Mouse (Mus musculus): ENCODE data around the gene Txlnb. TPM values are rescaled to one million over a fixed set of nuclear protein-coding genes. Genes with fewer than 3 reads are reported as not detected.

Gene Txlnb
- total RNA-seq, 1 experiment: 1.8 TPM

GRCm38 (mm10) chr10:17842030-17842429 is 46.0 kb downstream of the Txlnb start:
- Histone ChIP-seq H3K4me1 (ENCODE audit: control insufficient read depth in 2 of 2, insufficient read depth in 2 of 2, low read length in 2 of 2, poor library complexity in 1 of 2) (no peaks in the 10 kb centered on the region), H3K27ac (ENCODE audit: insufficient read depth, low read depth, low read length, poor library complexity, severe bottlenecking) (no peak overlapping the region), H3K9me3 (ENCODE audit: control insufficient read depth, insufficient read depth, low read depth, low read length) (no peaks in the 10 kb centered on the region), H3K9ac (ENCODE audit: insufficient read depth, low read depth, low read length, poor library complexity, severe bottlenecking) (no peak overlapping the region), H3K4me3 (ENCODE audit: insufficient read depth in 1 of 2, low read depth in 1 of 2, low read length in 2 of 2, poor library complexity in 1 of 2, severe bottlenecking in 1 of 2) (no peak overlapping the region), H3K36me3 (ENCODE audit: control insufficient read depth, insufficient read depth, low read length, poor library complexity, severe bottlenecking) (no peaks in the 10 kb centered on the region)
- in situ Hi-C loops (cut with MboI; ENCODE audit: low sequenced_read_pairs in 2 of 2, unreplicated experiment in 2 of 2): no loop called here
- TF ChIP-seq ZNF384 (IDR thresholded peaks at IDR 0.05; ENCODE audit: low read depth, low read length) (no peak), ZC3H11A (IDR thresholded peaks at IDR 0.05; ENCODE audit: borderline replicate concordance, low read depth, low read length) (no peak), CHD2 (IDR thresholded peaks at IDR 0.05; ENCODE audit: low read depth, low read length) (no peak), HCFC1 (IDR thresholded peaks at IDR 0.05; ENCODE audit: borderline replicate concordance, insufficient read depth, low read length) (no peak), MAFK (IDR thresholded peaks at IDR 0.05; ENCODE audit: insufficient read depth, low read depth, low read length) (no peak)
- DNase-seq (ENCODE audit: low read depth, low spot score): no peak

DNA sequence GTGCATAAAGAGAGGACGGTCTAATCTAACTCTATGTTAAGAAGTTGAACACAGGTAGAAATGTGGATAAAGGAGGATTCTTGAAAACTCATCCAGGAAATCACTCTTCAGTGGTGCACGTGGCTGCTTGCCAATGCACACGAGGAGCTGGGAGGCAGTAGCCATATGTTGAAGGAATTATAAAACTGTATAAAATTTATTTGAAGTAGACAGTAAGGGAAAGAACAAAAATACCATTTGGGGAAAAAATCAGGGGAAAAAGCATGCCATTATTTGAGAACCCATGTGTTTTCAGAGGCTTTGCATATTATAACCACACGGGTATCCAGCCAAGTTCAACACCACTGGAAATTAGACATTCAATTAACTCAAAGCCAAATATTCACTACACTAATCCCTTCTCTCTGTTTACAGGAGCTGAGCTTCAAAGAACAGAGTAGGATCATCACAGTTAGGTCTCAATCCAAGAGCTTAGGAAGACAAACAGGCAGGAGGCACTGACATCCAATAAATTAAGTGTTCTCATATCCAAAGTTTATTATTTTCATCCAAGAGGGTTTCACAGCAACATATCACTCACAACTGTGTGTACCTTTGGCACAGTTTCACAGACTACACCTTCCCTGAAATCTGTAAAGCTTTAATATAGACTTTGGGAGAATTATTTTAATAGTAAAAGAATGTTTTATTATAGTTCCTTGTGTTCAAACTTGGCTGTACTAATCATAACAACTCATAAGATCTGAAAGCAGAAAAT is 48.9 kb downstream of the Txlnb start:
- Histone ChIP-seq H3K36me3 (ENCODE audit: control insufficient read depth, insufficient read depth, low read length, poor library complexity, severe bottlenecking) (no peaks in the 10 kb centered on the region), H3K4me3 (ENCODE audit: insufficient read depth in 1 of 2, low read depth in 1 of 2, low read length in 2 of 2, poor library complexity in 1 of 2, severe bottlenecking in 1 of 2) (no peak overlapping the region), H3K9ac (ENCODE audit: insufficient read depth, low read depth, low read length, poor library complexity, severe bottlenecking) (no peak overlapping the region), H3K27ac (ENCODE audit: insufficient read depth, low read depth, low read length, poor library complexity, severe bottlenecking) (no peak overlapping the region), H3K4me1 (ENCODE audit: control insufficient read depth in 2 of 2, insufficient read depth in 2 of 2, low read length in 2 of 2, poor library complexity in 1 of 2) (no peaks in the 10 kb centered on the region), H3K9me3 (ENCODE audit: control insufficient read depth, insufficient read depth, low read depth, low read length) (no peaks in the 10 kb centered on the region)
- TF ChIP-seq MAFK (IDR thresholded peaks at IDR 0.05; ENCODE audit: insufficient read depth, low read depth, low read length): no peak
- TF ChIP-seq CHD2 (IDR thresholded peaks at IDR 0.05; ENCODE audit: low read depth, low read length): no peak
- TF ChIP-seq ZC3H11A (IDR thresholded peaks at IDR 0.05; ENCODE audit: borderline replicate concordance, low read depth, low read length): no peak
- no peak for TF ChIP-seq HCFC1 (IDR thresholded peaks at IDR 0.05; ENCODE audit: borderline replicate concordance, insufficient read depth, low read length)
- TF ChIP-seq ZNF384 (IDR thresholded peaks at IDR 0.05; ENCODE audit: low read depth, low read length): no peak
- DNase-seq (ENCODE audit: low read depth, low spot score): no peak
- in situ Hi-C loops (cut with MboI; ENCODE audit: low sequenced_read_pairs in 2 of 2, unreplicated experiment in 2 of 2): no loop called here

- H3K9me3 ChIP-seq (ENCODE audit: control insufficient read depth, insufficient read depth, low read depth, low read length): no peaks in the 10 kb centered on the region
- DNase-seq (ENCODE audit: low read depth, low spot score): no peak
- H3K9ac ChIP-seq (ENCODE audit: insufficient read depth, low read depth, low read length, poor library complexity, severe bottlenecking): no peak overlapping the region
- H3K36me3 ChIP-seq (ENCODE audit: control insufficient read depth, insufficient read depth, low read length, poor library complexity, severe bottlenecking): no peaks in the 10 kb centered on the region
- no peaks in the 10 kb centered on the region for H3K4me1 ChIP-seq (ENCODE audit: control insufficient read depth in 2 of 2, insufficient read depth in 2 of 2, low read length in 2 of 2, poor library complexity in 1 of 2)
- in situ Hi-C loops (cut with MboI; ENCODE audit: low sequenced_read_pairs in 2 of 2, unreplicated experiment in 2 of 2): no loop called here
- H3K27ac ChIP-seq (ENCODE audit: insufficient read depth, low read depth, low read length, poor library complexity, severe bottlenecking): no peak overlapping the region
- H3K4me3 ChIP-seq (ENCODE audit: insufficient read depth in 1 of 2, low read depth in 1 of 2, low read length in 2 of 2, poor library complexity in 1 of 2, severe bottlenecking in 1 of 2): no peak overlapping the region
- TF ChIP-seq MAFK (IDR thresholded peaks at IDR 0.05; ENCODE audit: insufficient read depth, low read depth, low read length): no peak
- no peak for TF ChIP-seq CHD2 (IDR thresholded peaks at IDR 0.05; ENCODE audit: low read depth, low read length)
- TF ChIP-seq HCFC1 (IDR thresholded peaks at IDR 0.05; ENCODE audit: borderline replicate concordance, insufficient read depth, low read length): no peak
- TF ChIP-seq ZC3H11A (IDR thresholded peaks at IDR 0.05; ENCODE audit: borderline replicate concordance, low read depth, low read length): no peak
- TF ChIP-seq ZNF384 (IDR thresholded peaks at IDR 0.05; ENCODE audit: low read depth, low read length): no peak
These were observed 61.7 kb downstream of the Txlnb start for GRCm38 (mm10) chr10:17857647-17858261.

DNA sequence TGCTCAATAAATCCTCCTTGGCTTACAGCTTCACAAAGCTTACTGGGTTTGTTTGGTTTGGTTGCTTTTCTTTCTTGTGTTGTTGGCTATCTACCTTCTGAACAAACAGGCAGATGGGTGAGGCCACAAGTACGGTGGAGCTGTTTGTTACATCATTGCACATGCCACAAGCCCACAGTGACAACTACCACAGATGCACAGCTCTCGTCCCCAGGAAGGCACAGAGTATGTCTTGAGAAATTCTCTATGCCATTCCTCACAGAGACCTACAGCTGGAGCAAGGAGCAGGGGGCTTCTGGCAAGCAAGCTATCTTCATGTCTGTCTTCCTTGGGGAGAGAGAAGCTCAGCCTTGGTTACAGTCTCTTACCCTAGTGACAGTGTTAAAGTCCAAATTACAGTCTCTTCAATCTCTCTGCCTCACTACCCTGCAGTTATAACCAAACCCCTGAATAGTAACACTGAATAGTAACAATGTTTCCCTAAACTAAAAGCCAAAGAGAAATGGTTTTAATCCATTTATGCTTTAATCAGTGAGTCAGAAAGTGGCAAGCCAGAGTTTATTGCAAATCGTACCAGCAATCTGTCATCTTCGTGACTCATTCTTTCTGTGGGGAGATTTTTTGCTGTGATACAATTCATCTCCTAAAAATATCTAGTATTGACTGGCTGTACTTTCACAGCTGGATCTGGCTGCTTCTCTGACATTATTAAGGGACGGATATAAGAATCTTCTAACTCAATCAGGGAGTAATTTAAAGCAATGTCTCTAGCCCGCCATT is 64.9 kb downstream of the Txlnb start:
- no peaks in the 10 kb centered on the region for H3K9me3 ChIP-seq (ENCODE audit: control insufficient read depth, insufficient read depth, low read depth, low read length)
- in situ Hi-C loops (cut with MboI; ENCODE audit: low sequenced_read_pairs in 2 of 2, unreplicated experiment in 2 of 2): no loop called here
- DNase-seq (ENCODE audit: low read depth, low spot score): no peak
- H3K27ac ChIP-seq (ENCODE audit: insufficient read depth, low read depth, low read length, poor library complexity, severe bottlenecking): no peak overlapping the region
- H3K9ac ChIP-seq (ENCODE audit: insufficient read depth, low read depth, low read length, poor library complexity, severe bottlenecking): no peak overlapping the region
- TF ChIP-seq HCFC1 (IDR thresholded peaks at IDR 0.05; ENCODE audit: borderline replicate concordance, insufficient read depth, low read length) (no peak), MAFK (IDR thresholded peaks at IDR 0.05; ENCODE audit: insufficient read depth, low read depth, low read length) (no peak), ZNF384 (IDR thresholded peaks at IDR 0.05; ENCODE audit: low read depth, low read length) (no peak), CHD2 (IDR thresholded peaks at IDR 0.05; ENCODE audit: low read depth, low read length) (no peak)
- H3K4me3 ChIP-seq (ENCODE audit: insufficient read depth in 1 of 2, low read depth in 1 of 2, low read length in 2 of 2, poor library complexity in 1 of 2, severe bottlenecking in 1 of 2): no peak overlapping the region
- no peaks in the 10 kb centered on the region for H3K36me3 ChIP-seq (ENCODE audit: control insufficient read depth, insufficient read depth, low read length, poor library complexity, severe bottlenecking)
- no peaks in the 10 kb centered on the region for H3K4me1 ChIP-seq (ENCODE audit: control insufficient read depth in 2 of 2, insufficient read depth in 2 of 2, low read length in 2 of 2, poor library complexity in 1 of 2)

All from ES-E14 (cell line).